Mouse (Mus musculus) gastrocnemius, postnatal 4 days (tissue): ENCODE data around the gene Coq4. TPM values are rescaled to one million over a fixed set of nuclear protein-coding genes. Genes with fewer than 3 reads are reported as not detected.
A peak's percentile ranks its signal among the peaks of the same experiment; 100 is the strongest.

Source experiments
- DNase-seq, 2 experiments: peaks; one replicate each; pipeline ENCODE4 v3.0.0; 2021 to 2022; ENCODE audit warnings: low spot score in 2 of 2, mixed read lengths in 2 of 2
- total RNA-seq, 2 experiments: library from RNA; stranded (reverse); gene quantifications; 2 replicates each; pipeline ENCODE4 v1.2.3; 2021

Coq4 gene
- total RNA-seq, 2 experiments from 2014 or later, result 8.1 to 9.7 TPM

GRCm38 (mm10) chr2:29792772-29793487, 5.6 kb downstream of the Coq4 start:
- DNase-seq, result no peak

GRCm38 (mm10) chr2:29802075-29802826, 15.0 kb downstream of the Coq4 start, which contains the start of gene Slc27a4:
Gene Slc27a4 (plus strand): TSS chr2:29802634.
- DNase-seq, result peak; percentile 92 to 98

GRCm38 (mm10) chr2:29802827-29803201, 15.5 kb downstream of the Coq4 start:
- no peak for DNase-seq

- no peak for DNase-seq
Observed at GRCm38 (mm10) chr2:29803400-29803831, 16.1 kb downstream of the Coq4 start.

- no peak for DNase-seq
Observed at GRCm38 (mm10) chr2:29815678-29816371, 28.5 kb downstream of the Coq4 start.

GRCm38 (mm10) chr2:29817426-29818232, 30.3 kb downstream of the Coq4 start:
- DNase-seq, result peak; percentile 64 to 77

- DNase-seq, result no peak
Observed at GRCm38 (mm10) chr2:29819363-29819762, 32.1 kb downstream of the Coq4 start.

GRCm38 (mm10) chr2:29820025-29820817, 32.9 kb downstream of the Coq4 start, which contains the start of gene Urm1:
Gene Urm1 (plus strand): TSS chr2:29820075.
- DNase-seq, result peak; percentile 47 to 67

GRCm38 (mm10) chr2:29826318-29826925, 39.1 kb downstream of the Coq4 start:
- no peak for DNase-seq

- DNase-seq, result peak; percentile 82 to 94
Observed at GRCm38 (mm10) chr2:29826926-29827708, 39.8 kb downstream of the Coq4 start.

- DNase-seq, result no peak
Observed at GRCm38 (mm10) chr2:29827709-29828024, 40.4 kb downstream of the Coq4 start.

- no peak for DNase-seq
Observed at GRCm38 (mm10) chr2:29831106-29831505, 43.8 kb downstream of the Coq4 start.

GRCm38 (mm10) chr2:29833796-29834195, 46.5 kb downstream of the Coq4 start:
- no peak for DNase-seq

- no peak for DNase-seq
Observed at GRCm38 (mm10) chr2:29835391-29835899, 48.2 kb downstream of the Coq4 start.

- no peak for DNase-seq
Observed at GRCm38 (mm10) chr2:29839460-29839859, 52.2 kb downstream of the Coq4 start.

GRCm38 (mm10) chr2:29843231-29844105, 56.2 kb downstream of the Coq4 start:
- no peak for DNase-seq

GRCm38 (mm10) chr2:29844115-29844514, 56.8 kb downstream of the Coq4 start:
- DNase-seq, result no peak

- no peak for DNase-seq
Observed at GRCm38 (mm10) chr2:29844661-29845060, 57.4 kb downstream of the Coq4 start.
